Mouse (Mus musculus): ENCODE measurements around the gene Sco1.

DNA sequence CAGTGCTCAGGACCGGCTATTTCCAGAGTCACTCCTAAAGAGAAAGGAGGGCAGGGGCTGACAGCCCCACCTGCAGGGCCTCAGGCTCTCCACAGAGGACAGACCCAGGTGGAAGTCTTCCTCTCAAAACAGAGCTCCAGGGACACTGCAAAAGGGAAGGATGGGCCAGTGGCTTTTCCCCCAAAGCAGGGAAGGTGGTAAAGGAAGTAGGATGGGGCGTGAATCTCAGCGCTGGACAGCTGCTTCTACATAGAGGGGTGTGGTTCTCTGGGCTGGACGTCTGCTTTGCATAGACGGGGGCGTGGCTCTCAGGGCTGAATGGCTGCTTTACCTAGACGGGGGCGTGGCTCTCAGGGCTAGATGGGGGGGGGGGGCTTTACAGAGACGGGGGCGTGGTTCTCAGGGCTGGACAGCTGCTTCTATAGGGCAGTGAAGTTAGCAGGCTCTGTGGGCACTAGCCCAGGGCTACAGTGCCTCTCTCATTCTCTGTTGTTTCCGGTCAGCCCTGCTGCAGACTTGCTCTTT is 28.7 kb downstream of the Sco1 start:
- no peak for TF ChIP-seq GATA1 (IDR thresholded peaks at IDR 0.05; ENCODE audit: low read length)
- no peak for TF ChIP-seq TAL1 (IDR thresholded peaks at IDR 0.05; ENCODE audit: low read length)

Data from erythroblast, embryonic 14.5 days (primary cell).